Mouse (Mus musculus): ENCODE results near the gene St3gal2. TPM values are rescaled to one million over a fixed set of nuclear protein-coding genes. Genes with fewer than 3 reads are reported as not detected.

Gene St3gal2
- 20.8 and 20.9 TPM in 2 replicates for polyA plus RNA-seq (2015; fragmentation: Nextera tagmentation; extraction: Ambion mirVana)

DNA sequence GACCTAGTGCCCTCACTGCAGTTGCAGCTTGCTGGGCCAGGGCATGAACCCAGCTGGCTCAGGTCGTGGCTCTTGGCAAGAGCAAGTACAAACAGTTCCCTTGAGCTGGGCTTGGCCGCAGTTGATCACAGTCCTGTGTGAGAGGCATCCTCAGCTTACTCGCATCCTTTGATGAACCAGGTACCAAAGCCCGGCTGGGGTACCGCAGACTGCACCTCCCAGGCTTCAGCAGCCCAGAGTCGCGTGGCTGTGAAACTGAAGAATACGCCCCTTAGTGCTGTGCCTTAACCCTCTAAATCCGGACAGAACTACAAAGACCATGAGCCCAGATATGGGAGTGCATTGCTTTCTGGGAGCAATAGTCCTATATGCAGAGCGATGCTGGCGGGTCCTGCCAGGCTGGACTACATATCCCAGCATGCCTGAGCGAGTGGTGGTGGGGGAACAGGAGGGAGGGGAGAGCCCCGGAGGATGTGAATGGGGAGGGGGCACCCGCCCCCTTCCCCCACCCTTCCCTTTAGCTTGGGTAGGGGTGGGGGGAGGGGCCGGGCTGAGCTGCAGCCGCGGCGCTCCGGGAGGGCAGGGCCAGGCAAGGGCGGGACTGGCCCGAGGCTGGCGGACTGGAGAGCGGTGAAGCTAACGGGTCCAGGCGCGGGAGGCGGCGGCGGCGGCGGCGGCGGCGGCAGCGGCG, at the start of gene St3gal2:
Gene St3gal2 (plus strand): TSS at position 582 of the 691 bp plus-strand sequence.

DNA sequence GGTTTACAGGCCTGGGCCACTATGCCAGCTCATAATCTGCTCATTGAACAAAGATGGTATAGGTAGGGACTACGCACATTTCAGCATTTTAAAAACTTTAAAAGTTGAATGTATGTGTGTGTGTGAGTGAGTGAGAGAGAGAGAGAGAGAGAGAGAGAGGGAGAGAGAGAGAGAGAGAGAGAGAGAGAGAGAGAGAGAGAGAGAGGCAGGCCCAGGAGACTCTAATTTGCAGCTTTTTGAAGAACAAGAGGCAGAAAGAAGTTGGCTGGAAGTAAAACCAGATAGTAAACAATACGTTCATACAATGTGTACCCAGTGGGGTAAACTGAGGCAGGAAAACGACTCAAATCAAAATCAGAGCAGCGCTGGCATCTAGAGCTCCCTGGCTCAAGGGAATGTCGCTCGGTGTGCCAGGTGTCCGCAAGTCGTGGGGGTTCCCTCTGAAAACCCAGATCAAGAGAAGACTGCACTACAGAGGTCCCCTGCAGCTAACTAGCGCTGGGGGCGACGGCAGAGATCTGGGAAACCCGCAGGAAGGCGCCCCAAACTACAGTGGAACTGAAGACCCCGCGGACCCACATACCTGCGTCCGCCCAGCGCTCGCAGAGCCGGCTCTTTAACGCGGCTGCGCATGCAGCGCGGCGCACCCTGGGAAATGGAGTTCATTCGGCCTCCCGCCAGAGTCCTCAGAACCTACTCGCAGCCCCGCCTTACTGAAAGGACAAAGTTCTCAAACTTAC, 17.7 kb upstream of the St3gal2 start, which contains the start of gene Fuk:
Gene Fuk (minus strand): TSS at position 650 of the 740 bp plus-strand sequence.

DNA sequence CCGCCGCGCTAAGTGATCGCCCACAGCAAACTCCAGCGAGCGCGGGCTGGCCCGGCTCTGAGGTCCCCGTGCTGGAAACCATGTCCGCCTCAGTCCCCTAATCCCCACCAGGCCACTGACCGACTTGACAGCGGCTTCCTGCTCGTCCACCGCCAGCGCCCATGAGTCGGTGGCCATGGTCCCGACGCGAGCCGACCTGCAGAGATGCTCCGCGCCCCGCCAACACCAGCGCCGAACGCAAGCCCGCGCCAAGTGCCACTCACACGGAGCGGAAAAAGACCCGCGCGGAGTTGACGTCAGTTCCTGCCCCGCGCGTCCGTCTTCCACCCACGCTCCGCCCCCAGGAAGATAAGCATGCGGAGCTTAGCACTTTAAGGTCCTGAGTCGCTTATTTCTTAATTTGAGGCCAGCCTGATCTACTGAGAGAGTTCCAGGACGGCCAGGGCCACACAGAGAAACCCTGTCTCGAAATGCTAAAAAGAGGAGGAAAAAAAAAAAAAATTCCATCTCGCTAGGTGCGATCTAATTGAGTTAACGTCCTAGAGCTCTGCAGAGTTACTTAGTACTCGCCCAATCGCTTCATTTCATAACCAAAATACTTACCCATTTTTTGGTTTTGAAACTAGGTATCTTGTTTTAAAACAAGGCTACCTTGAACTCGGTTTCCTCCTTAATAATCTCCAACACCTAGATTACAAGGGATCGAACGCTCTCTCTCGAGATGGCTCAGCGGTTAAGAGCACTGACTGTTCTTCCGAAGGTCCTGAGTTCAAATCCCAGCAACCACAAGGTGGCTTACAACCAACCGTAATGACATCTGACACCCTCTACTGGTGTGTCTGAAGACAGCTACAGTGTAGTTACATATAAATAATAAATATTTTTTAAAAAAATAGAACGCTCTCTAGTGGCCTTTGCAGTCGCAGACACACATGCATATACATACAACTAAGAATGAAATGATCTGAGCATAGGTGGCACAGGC, 78.1 kb downstream of the St3gal2 start, which contains the start of gene Ddx19a:
Gene Ddx19a (minus strand): TSS at position 254 of the 985 bp plus-strand sequence.

Small RNA genes within 50 kb of the gene (microRNA-seq; reads per million reads assigned to microRNA genes)
- gene Mir3473d = 0 reads per million in 2 experiments

Other genes with a start within 250 kb of the St3gal2 start
- 10.5 and 12.4 TPM in 2 replicates for gene Mtss1l, start 198.4 kb upstream of the St3gal2 start, polyA plus RNA-seq (2015; fragmentation: Nextera tagmentation; extraction: Ambion mirVana)
- 3.8 and 5.1 TPM in 2 replicates for gene Il34, start 114.0 kb upstream of the St3gal2 start, polyA plus RNA-seq (2015; fragmentation: Nextera tagmentation; extraction: Ambion mirVana)
- gene Cog4, start 73.3 kb upstream of the St3gal2 start, polyA plus RNA-seq (2015; fragmentation: Nextera tagmentation; extraction: Ambion mirVana) = 79.1 and 81.3 TPM in 2 replicates
- 35.8 and 37.2 TPM in 2 replicates for gene Sf3b3, start 73.1 kb upstream of the St3gal2 start, polyA plus RNA-seq (2015; fragmentation: Nextera tagmentation; extraction: Ambion mirVana)
- gene Fuk, start 17.4 kb upstream of the St3gal2 start, polyA plus RNA-seq (2015; fragmentation: Nextera tagmentation; extraction: Ambion mirVana) = 2.4 and 2.9 TPM in 2 replicates
- gene Ddx19a, start 77.9 kb downstream of the St3gal2 start, polyA plus RNA-seq (2015; fragmentation: Nextera tagmentation; extraction: Ambion mirVana) = 7.8 and 8.4 TPM in 2 replicates
- gene Ddx19b, start 111.8 kb downstream of the St3gal2 start, polyA plus RNA-seq (2015; fragmentation: Nextera tagmentation; extraction: Ambion mirVana) = 3.0 and 3.2 TPM in 2 replicates
- gene Aars, start 113.2 kb downstream of the St3gal2 start, polyA plus RNA-seq (2015; fragmentation: Nextera tagmentation; extraction: Ambion mirVana) = 21.8 and 25.0 TPM in 2 replicates
- gene Exosc6, start 136.4 kb downstream of the St3gal2 start, polyA plus RNA-seq (2015; fragmentation: Nextera tagmentation; extraction: Ambion mirVana) = 1.9 TPM in 1 of 2 replicates, not detected in the other
- gene Clec18a, start 172.5 kb downstream of the St3gal2 start, polyA plus RNA-seq (2015; fragmentation: Nextera tagmentation; extraction: Ambion mirVana) = 0.45 and 1.7 TPM in 2 replicates
- 11.8 and 14.0 TPM in 2 replicates for gene Pdpr, start 174.7 kb downstream of the St3gal2 start, polyA plus RNA-seq (2015; fragmentation: Nextera tagmentation; extraction: Ambion mirVana)